Mouse (Mus musculus) CH12.LX (cell line): ENCODE results near the gene Trappc5. TPM values are rescaled to one million over a fixed set of nuclear protein-coding genes. Genes with fewer than 3 reads are reported as not detected.
A peak's percentile ranks its signal among the peaks of the same experiment; 100 is the strongest.

Source experiments
- DNase-seq: peaks from one replicate; pipeline ENCODE4 v3.0.0-alpha.2; 2013; ENCODE audit errors: extremely low read depth
- H3K27ac ChIP-seq: 2 replicates; pipeline ENCODE4 v1.5.1; 2012; ENCODE audit warnings: low read depth, mild to moderate bottlenecking, control low read depth, moderate library complexity; ENCODE audit not compliant: insufficient read depth
- H3K27me3 ChIP-seq: replicated peaks from 2 replicates; pipeline ENCODE3; 2012; ENCODE audit warnings: inconsistent platforms
- H3K36me3 ChIP-seq, 2 experiments: replicated peaks in 1 of 2; 2 replicates each; pipeline versions ENCODE3 to v1.6.1; 2012; ENCODE audit warnings: inconsistent platforms in 1 of 2, low read length in 1 of 2, mild to moderate bottlenecking in 1 of 2, mixed read lengths in 1 of 2, moderate library complexity in 1 of 2; ENCODE audit not compliant: control insufficient read depth in 1 of 2, insufficient read depth in 1 of 2
- H3K4me1 ChIP-seq, 2 experiments: 2 replicates each; pipeline ENCODE4 v1.6.1; 2012; ENCODE audit warnings: inconsistent platforms in 1 of 2, moderate library complexity in 1 of 2; ENCODE audit not compliant: insufficient read depth in 2 of 2, control insufficient read depth in 1 of 2
- H3K4me2 ChIP-seq: 2 replicates; pipeline ENCODE4 v1.6.1; 2012; ENCODE audit warnings: low read depth, mild to moderate bottlenecking, control low read depth; ENCODE audit not compliant: poor library complexity, insufficient read depth, severe bottlenecking
- H3K4me3 ChIP-seq, 3 experiments: fragments of 150-350 bp in 1 of 3; sonication (generic) in 1 of 3; replicated peaks in 1 of 3; 2 replicates each; pipeline versions ENCODE3 to v1.5.1; 2011 to 2012; ENCODE audit warnings: low read depth in 2 of 3, low read length in 2 of 3, mild to moderate bottlenecking in 2 of 3, moderate library complexity in 2 of 3, control low read depth in 1 of 3, improper control_type of control experiment in 1 of 3, inconsistent platforms in 1 of 3, mixed read lengths in 1 of 3; ENCODE audit not compliant: poor library complexity in 1 of 3
- H3K79me2 ChIP-seq: replicated peaks from 2 replicates; pipeline ENCODE4 v1.6.1; 2012; ENCODE audit warnings: mild to moderate bottlenecking, moderate library complexity; ENCODE audit not compliant: control insufficient read depth, poor library complexity, insufficient read depth, severe bottlenecking; ENCODE audit errors: extremely low read depth
- H3K9ac ChIP-seq: 2 replicates; pipeline ENCODE4 v1.6.1; 2012; ENCODE audit warnings: low read depth, mild to moderate bottlenecking, control low read depth, moderate library complexity; ENCODE audit not compliant: insufficient read depth
- H3K9me3 ChIP-seq: replicated peaks from 2 replicates; pipeline ENCODE3; 2012; ENCODE audit warnings: low read length, inconsistent platforms, mixed read lengths
- BHLHE40 ChIP-seq: IDR thresholded peaks from 2 replicates; pipeline ENCODE4 v1.6.1; 2011; ENCODE audit warnings: mild to moderate bottlenecking, low read depth, low read length, improper control_type of control experiment
- CHD1 ChIP-seq: IDR thresholded peaks from 2 replicates; pipeline ENCODE4 v1.6.1; 2012; ENCODE audit warnings: low read depth, low read length, improper control_type of control experiment, inconsistent platforms
- CTCF ChIP-seq, 2 experiments: IDR thresholded peaks in 1 of 2; conservative IDR thresholded peaks in 1 of 2; 2 replicates each; pipeline ENCODE4 v1.5.1; 2011 to 2012; ENCODE audit warnings: low read depth in 2 of 2, low read length in 2 of 2, improper control_type of control experiment in 1 of 2, inconsistent platforms in 1 of 2, mild to moderate bottlenecking in 1 of 2, moderate library complexity in 1 of 2
- E2F4 ChIP-seq: IDR thresholded peaks from 2 replicates; pipeline ENCODE4 v1.6.1; 2011; ENCODE audit warnings: low read depth, low read length, improper control_type of control experiment; ENCODE audit not compliant: insufficient replicate concordance
- EP300 ChIP-seq: IDR thresholded peaks from 2 replicates; pipeline ENCODE4 v1.6.1; 2011; ENCODE audit warnings: low read length, improper control_type of control experiment
- ETS1 ChIP-seq: conservative IDR thresholded peaks from 2 replicates; pipeline ENCODE4 v1.6.1; 2012; ENCODE audit warnings: low read depth, mild to moderate bottlenecking, inconsistent platforms, low read length, improper control_type of control experiment, moderate library complexity
- GABPA ChIP-seq: IDR thresholded peaks from 2 replicates; pipeline ENCODE4 v1.6.1; 2012; ENCODE audit warnings: low read depth, low read length, improper control_type of control experiment, inconsistent platforms; ENCODE audit not compliant: insufficient replicate concordance
- IRF4 ChIP-seq: IDR thresholded peaks from 2 replicates; pipeline ENCODE4 v1.6.1; 2014; ENCODE audit warnings: low read depth, mild to moderate bottlenecking, inconsistent platforms, low read length, improper control_type of control experiment
- JUN ChIP-seq: IDR thresholded peaks from 2 replicates; pipeline ENCODE4 v1.6.1; 2011; ENCODE audit warnings: low read depth, mild to moderate bottlenecking, low read length, improper control_type of control experiment, moderate library complexity; ENCODE audit not compliant: insufficient read depth
- MAFK ChIP-seq: IDR thresholded peaks from 2 replicates; pipeline ENCODE4 v1.6.1; 2011; ENCODE audit warnings: low read length, improper control_type of control experiment; ENCODE audit not compliant: insufficient replicate concordance
- MAX ChIP-seq: IDR thresholded peaks from 2 replicates; pipeline ENCODE4 v1.6.1; 2011; ENCODE audit warnings: low read length, improper control_type of control experiment
- MAZ ChIP-seq: IDR thresholded peaks from 2 replicates; pipeline ENCODE4 v1.6.1; 2012; ENCODE audit warnings: low read depth, mild to moderate bottlenecking, inconsistent platforms, low read length, improper control_type of control experiment, moderate library complexity
- MEF2A ChIP-seq: IDR thresholded peaks from 2 replicates; pipeline ENCODE4 v1.6.1; 2014; ENCODE audit warnings: low read depth, mild to moderate bottlenecking, inconsistent platforms, low read length, improper control_type of control experiment, borderline replicate concordance
- NELFE ChIP-seq: IDR thresholded peaks from 2 replicates; pipeline ENCODE4 v1.6.1; 2011; ENCODE audit warnings: low read depth, low read length, improper control_type of control experiment
- POLR2A ChIP-seq: IDR thresholded peaks from 2 replicates; pipeline ENCODE4 v1.6.1; 2011; ENCODE audit warnings: low read depth, mild to moderate bottlenecking, improper control_type of control experiment, low read length
- SIN3A ChIP-seq: IDR thresholded peaks from 2 replicates; pipeline ENCODE4 v1.6.1; 2012; ENCODE audit warnings: low read length, improper control_type of control experiment, inconsistent platforms
- TBP ChIP-seq: conservative IDR thresholded peaks from 2 replicates; pipeline ENCODE4 v1.6.1; 2011; ENCODE audit warnings: low read depth, low read length, improper control_type of control experiment
- TCF12 ChIP-seq: IDR thresholded peaks from 2 replicates; pipeline ENCODE4 v1.6.1; 2014; ENCODE audit warnings: low read depth, mild to moderate bottlenecking, inconsistent platforms, low read length, improper control_type of control experiment
- USF1 ChIP-seq: IDR thresholded peaks from 2 replicates; pipeline ENCODE4 v1.6.1; 2014; ENCODE audit warnings: low read depth, mild to moderate bottlenecking, inconsistent platforms, low read length, improper control_type of control experiment
- USF2 ChIP-seq: conservative IDR thresholded peaks from 2 replicates; pipeline ENCODE4 v1.6.1; 2011; ENCODE audit warnings: low read depth, low read length, improper control_type of control experiment
- ZC3H11A ChIP-seq: IDR thresholded peaks from 2 replicates; pipeline ENCODE4 v1.6.1; 2012; ENCODE audit warnings: low read depth, mild to moderate bottlenecking, inconsistent platforms, low read length, improper control_type of control experiment
- dilution Hi-C: fragments of 300-500 bp; cut with MboI; formaldehyde crosslinking; loops from 2 replicates; pipeline ENCODE4 v1.14.3; 2020; ENCODE audit warnings: low sequenced_read_pairs; ENCODE audit not compliant: extremely low pct_unique_long_range_greater_than_20kb, extremely low pct_ligation_motif_present
- in situ Hi-C: fragments of 300-500 bp; cut with MboI; formaldehyde crosslinking; loops from 3 replicates; pipeline ENCODE4 v1.14.3; 2019; ENCODE audit warnings: low sequenced_read_pairs, low pct_ligation_motif_present, low pct_unique_long_range_greater_than_20kb, mixed read lengths
- polyA plus RNA-seq: library from polyadenylated mRNA; unstranded; fragments of >175 nt; gene quantifications from 2 replicates; pipeline ENCODE4 v1.2.1, GENCODE M21; 2012; ENCODE audit warnings: low read depth; ENCODE audit not compliant: insufficient read length
- total RNA-seq, 2 experiments: library from RNA; depleted of rRNA; stranded (reverse); fragments of 300-350 nt in 1 of 2; fragments of >200 nt in 1 of 2; gene quantifications; 2 replicates each; pipeline ENCODE4 v1.2.3; 2012 to 2014

Gene Trappc5
- total and polyA plus RNA-seq, 3 experiments: 21.5 to 27.4 (median 22.4) TPM

GRCm38 (mm10) chr8:3687537-3687936, 11.4 kb downstream of the Trappc5 start:
- no peak overlapping the region for H3K9ac ChIP-seq

GRCm38 (mm10) chr8:3690774-3691173, 14.7 kb downstream of the Trappc5 start:
- no peak overlapping the region for H3K9ac ChIP-seq
- TF ChIP-seq TCF12: no peak
- no peak for TF ChIP-seq E2F4
- TF ChIP-seq MAZ: no peak
- TF ChIP-seq ETS1: no peak
- TF ChIP-seq TBP: no peak
- no peak for TF ChIP-seq EP300
- no peak for TF ChIP-seq MAX
- TF ChIP-seq IRF4: no peak
- TF ChIP-seq CHD1: no peak
- no peak for TF ChIP-seq USF1
- no peak for TF ChIP-seq ZC3H11A
- TF ChIP-seq POLR2A: no peak
- no peak for TF ChIP-seq MAFK
- TF ChIP-seq GABPA: no peak
- TF ChIP-seq NELFE: no peak
- TF ChIP-seq SIN3A: no peak
- no peak for TF ChIP-seq USF2
- no peak for TF ChIP-seq MEF2A
- no peak for TF ChIP-seq BHLHE40
- no peak for TF ChIP-seq JUN
- H3K4me2 ChIP-seq: no peak overlapping the region
- in situ Hi-C loops (no loop called here), dilution Hi-C loops (no loop called here)
- H3K36me3 ChIP-seq: peaks cover 0 to 12% of the 10 kb centered on the region in 2 experiments
- no peak for DNase-seq
- H3K27ac ChIP-seq: no peak overlapping the region
- H3K9me3 ChIP-seq: no peaks in the 10 kb centered on the region
- peaks cover 2% of the 10 kb centered on the region for H3K27me3 ChIP-seq
- no peaks in the 10 kb centered on the region for H3K79me2 ChIP-seq
- H3K4me1 ChIP-seq: peaks cover 9 to 30% of the 10 kb centered on the region in 2 experiments
- H3K4me3 ChIP-seq: no peak overlapping the region

More at GRCm38 (mm10) chr8:3687537-3687936, 11.4 kb downstream of the Trappc5 start:
- Histone ChIP-seq H3K36me3 (peaks cover 0 to 31% of the 10 kb centered on the region in 2 experiments), H3K4me3 (no peak overlapping the region), H3K27ac (no peak overlapping the region), H3K4me2 (no peak overlapping the region), H3K27me3 (peaks cover 2% of the 10 kb centered on the region)
- in situ Hi-C loops: no loop called here
- TF ChIP-seq CHD1 (no peak), CTCF (conservative IDR thresholded peaks at IDR 0.05 in 1 of 2, IDR thresholded peaks at IDR 0.05 in 1 of 2; ENCODE audit: low read depth in 2 of 2, low read length in 2 of 2) (peak in 1 of 2 experiments; percentile 41; a peak in 1 of 4 replicates)
- TF ChIP-seq, all 38 proteins: peak for 1
- no peak for DNase-seq
- H3K4me1 ChIP-seq: peaks cover 21 to 39% of the 10 kb centered on the region in 2 experiments
- H3K79me2 ChIP-seq: no peaks in the 10 kb centered on the region
- dilution Hi-C loops: no loop called here
- H3K9me3 ChIP-seq: no peaks in the 10 kb centered on the region
